Mouse (Mus musculus): ENCODE results near the gene 1700061G19Rik.

1700061G19Rik gene

DNA sequence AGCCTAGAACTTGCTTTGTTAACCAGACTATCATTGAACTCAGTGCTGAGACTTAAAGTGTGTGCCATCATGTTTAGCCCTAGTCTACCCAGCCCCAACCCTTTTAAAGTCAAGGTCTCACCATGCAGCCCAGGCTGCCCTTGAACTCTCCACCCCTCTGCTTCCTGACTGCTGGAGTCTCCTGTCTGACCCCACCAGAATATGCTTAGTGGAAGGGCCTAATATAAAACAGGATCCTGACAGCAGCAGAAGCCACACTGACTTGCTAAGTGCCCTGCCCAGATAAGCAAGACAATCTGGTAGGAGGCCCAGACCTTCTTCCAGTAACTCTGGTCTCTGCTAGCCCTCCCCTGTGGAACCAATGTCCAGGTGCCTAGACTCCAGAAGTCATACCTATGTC lies 53.8 kb downstream of the 1700061G19Rik start:
- DNase-seq (ENCODE audit: low spot score in 2 of 2), result no peak

DNA sequence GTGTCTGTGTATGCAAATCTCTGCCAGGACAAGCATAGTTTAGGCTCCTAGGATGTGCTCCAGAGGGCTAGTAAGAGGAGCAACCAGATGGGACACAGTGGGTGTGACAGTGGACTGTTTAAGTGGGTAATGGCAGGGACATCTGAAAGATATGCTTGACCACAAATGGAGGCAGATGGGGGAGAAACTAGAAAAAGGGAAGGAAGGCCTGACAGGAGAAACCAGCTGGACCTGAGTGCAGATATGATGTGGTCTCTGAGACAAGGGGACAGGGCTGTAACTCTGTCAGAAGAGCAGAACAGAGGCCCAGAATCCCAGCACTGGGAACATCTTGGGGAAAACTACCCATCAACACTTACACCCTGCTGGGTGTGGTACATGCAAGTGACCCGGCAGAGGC lies 54.3 kb downstream of the 1700061G19Rik start:
- no peak for DNase-seq (ENCODE audit: low spot score in 2 of 2)

DNA sequence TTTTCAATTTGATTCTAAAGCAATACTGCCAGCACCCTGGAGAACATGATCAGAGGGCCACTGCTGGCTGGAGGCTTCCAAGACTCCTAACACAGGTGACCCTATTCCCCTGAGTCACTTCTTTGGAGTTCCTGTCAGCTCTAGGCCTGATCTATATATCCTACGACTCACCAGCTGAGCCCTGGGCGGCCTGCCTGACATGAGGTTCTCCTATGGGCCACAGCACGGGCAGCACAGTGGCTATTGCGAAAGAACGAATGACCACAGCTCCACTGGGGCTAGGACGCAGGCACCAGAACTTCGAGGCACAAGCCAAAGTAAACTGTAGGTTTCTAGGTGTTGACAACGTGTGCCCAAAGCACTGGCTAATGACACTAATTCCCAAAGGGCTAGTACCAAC lies 54.7 kb downstream of the 1700061G19Rik start:
- no peak for DNase-seq (ENCODE audit: low spot score in 2 of 2)

DNA sequence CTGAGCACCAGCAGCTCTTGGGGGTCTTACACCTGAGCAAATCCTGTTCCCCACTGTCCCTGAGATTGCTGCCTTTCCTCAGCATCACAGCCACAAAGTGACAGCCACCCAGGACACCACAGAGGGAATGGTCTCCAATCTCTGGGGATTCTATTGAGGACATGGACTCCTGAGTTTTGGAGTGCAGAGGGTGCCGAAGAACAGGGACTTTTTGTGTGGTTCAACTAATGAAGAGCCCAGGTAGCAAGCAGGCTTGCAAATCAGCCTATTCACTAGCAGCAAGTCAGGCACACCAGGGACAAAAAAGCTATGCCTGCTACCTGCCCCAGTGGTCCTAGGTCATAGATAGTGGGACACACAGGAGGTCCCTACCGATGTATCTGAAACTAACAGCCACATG lies 58.1 kb downstream of the 1700061G19Rik start:
- no peak for DNase-seq (ENCODE audit: low spot score in 2 of 2)

DNA sequence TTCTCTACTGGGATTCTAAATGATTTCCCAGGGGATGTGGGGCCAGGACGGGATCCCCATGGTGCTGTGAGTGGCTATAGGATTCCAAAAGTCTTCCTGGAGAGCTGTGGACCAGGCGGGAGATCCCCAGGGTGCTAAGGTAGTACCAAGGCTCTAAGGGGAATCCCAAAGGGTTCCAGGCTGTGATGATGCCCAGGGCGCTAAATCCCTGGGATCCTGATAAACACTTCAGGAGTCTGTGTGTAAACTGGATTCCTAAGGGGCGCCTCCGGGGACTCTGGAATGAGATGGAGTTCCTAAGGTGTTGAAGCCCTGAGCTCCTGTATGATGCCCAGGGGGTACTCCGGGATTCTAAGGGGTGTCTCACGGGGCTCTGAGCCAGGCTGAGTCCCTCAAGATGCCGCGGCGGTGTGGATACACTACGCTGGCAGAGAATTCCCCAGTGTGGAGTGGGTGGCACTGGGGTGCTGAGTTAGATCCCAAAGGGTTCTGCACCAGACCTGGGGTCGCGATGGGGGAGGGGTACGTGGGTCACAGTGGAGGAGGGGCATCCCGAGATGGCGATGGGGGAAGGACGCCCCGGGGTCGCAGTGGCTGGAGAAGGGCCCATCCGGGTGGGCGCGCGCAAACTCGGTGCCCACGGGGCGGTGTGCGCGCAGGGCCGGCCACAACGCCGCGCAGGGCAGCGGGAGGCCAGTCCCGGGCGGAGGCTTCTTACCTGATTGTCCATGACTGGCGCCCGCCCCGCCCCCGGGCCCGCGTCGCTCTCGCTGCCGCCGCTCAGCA lies 59.5 kb downstream of the 1700061G19Rik start:
- DNase-seq (ENCODE audit: low spot score in 2 of 2), result no peak

DNA sequence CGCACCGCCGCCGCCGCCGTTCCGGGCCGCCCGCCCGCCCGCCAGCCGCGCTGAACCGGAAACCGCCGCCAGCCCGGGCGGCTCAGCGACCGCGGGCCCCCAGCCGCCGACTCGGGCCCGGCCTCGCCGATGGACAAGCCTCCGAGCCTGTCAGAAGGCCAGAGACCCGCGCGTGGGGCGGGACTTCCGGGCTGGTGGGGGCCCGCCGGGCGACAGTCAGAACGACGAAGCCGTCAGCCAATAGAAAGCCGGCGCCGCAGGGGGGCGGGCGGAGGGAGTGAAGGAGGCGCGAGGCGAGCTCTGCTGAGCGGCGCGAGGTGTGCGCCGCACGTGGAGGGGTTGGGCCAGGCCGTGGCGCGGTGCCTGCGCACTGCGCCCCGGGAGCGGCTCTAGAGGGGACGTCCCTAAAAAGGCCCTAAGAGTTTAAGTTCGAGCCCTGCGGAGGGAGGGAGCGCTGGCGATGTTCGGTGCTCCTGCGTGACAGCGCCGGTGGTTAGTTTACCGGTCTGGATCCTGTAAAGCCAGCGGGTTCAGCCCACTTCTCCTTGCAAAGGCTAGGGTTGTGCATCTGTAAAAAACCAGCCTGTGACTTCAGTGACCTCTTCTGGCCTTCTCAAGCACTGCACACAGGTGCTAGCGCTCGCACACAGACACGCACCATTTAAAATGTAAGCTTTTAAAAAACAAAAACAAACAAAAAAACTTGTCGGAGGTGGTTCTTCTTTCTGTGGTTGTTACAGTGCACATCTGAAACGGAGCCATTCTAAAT lies 60.3 kb downstream of the 1700061G19Rik start, which contains the start of gene Mllt1:
Mllt1 (minus strand) TSS at position 53 of the 769 bp plus-strand sequence.
- DNase-seq (ENCODE audit: low spot score in 2 of 2), result peak; percentile 97

DNA sequence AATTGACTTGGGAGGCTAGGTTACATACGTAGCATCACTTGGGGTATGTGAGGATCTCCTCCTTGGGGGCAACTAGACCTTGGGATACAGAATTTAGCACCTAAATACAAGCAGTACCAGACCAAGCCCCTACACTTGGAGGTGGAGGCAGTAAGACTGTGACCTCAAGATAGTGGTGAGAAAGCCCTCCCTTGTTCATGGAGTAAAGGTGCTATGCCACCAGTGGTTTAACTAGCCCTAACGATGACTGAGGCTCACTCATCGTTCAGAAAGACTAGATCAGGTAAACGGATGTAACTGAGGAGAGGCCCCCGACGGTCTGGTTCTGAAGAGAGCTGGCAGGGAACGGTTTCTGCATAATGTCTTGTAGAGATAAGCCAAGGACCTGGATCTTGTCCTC lies 61.5 kb downstream of the 1700061G19Rik start:
- no peak for DNase-seq (ENCODE audit: low spot score in 2 of 2)

All from spleen, postnatal 14 days (tissue).